Mouse (Mus musculus): ENCODE results near the gene Kdm4a.

Gene Kdm4a

GRCm38 (mm10) chr4:118109649-118110048 is 70.2 kb downstream of the Kdm4a start:
- DNase-seq: no peak

- no peak for DNase-seq
These were observed 71.1 kb downstream of the Kdm4a start for GRCm38 (mm10) chr4:118108779-118109178.

- no peak for DNase-seq
These were observed 74.4 kb downstream of the Kdm4a start for GRCm38 (mm10) chr4:118105256-118106053.

GRCm38 (mm10) chr4:118103280-118103830 is 76.5 kb downstream of the Kdm4a start:
- no peak for DNase-seq

GRCm38 (mm10) chr4:118101497-118101896 is 78.3 kb downstream of the Kdm4a start:
- DNase-seq: no peak

GRCm38 (mm10) chr4:118099637-118100364 is 80.0 kb downstream of the Kdm4a start:
- no peak for DNase-seq

GRCm38 (mm10) chr4:118098571-118098970 is 81.3 kb downstream of the Kdm4a start:
- DNase-seq: no peak

GRCm38 (mm10) chr4:118096069-118096468 is 83.8 kb downstream of the Kdm4a start:
- no peak for DNase-seq

- DNase-seq: no peak
These were observed 86.9 kb downstream of the Kdm4a start for GRCm38 (mm10) chr4:118092784-118093457.

- no peak for DNase-seq
These were observed 89.4 kb downstream of the Kdm4a start for GRCm38 (mm10) chr4:118090449-118090848.

- peak; percentile 26 for DNase-seq
These were observed 89.9 kb downstream of the Kdm4a start for GRCm38 (mm10) chr4:118089939-118090338.

- DNase-seq: no peak
These were observed 91.1 kb downstream of the Kdm4a start for GRCm38 (mm10) chr4:118088771-118089170.

Data from thymus, postnatal 25 days (tissue).